Mouse (Mus musculus) embryonic fibroblast, embryonic 13.5 days (primary cell): ENCODE measurements around the gene Gsap.

Source experiments
- CTCF ChIP-seq: IDR thresholded peaks from 2 replicates; pipeline ENCODE4 v1.5.1; 2011; ENCODE audit warnings: mild to moderate bottlenecking, control low read depth, low read length, moderate library complexity, borderline replicate concordance; ENCODE audit not compliant: insufficient read depth
- POLR2A ChIP-seq: IDR thresholded peaks from 2 replicates; pipeline ENCODE4 v1.6.1; 2011; ENCODE audit warnings: low read depth, mild to moderate bottlenecking, control low read depth, low read length, moderate library complexity

GRCm38 (mm10) chr5:21290594-21290993, 104.5 kb downstream of the Gsap start:
- TF ChIP-seq POLR2A, result no peak
- no peak for TF ChIP-seq CTCF
